Mouse (Mus musculus): ENCODE results near the gene Dnajc6. TPM values are rescaled to one million over a fixed set of nuclear protein-coding genes. Genes with fewer than 3 reads are reported as not detected.
A peak's percentile ranks its signal among the peaks of the same experiment; 100 is the strongest.

Gene Dnajc6
- polyA plus RNA-seq, 1 experiment from 2014 or later: 2.8 TPM

DNA sequence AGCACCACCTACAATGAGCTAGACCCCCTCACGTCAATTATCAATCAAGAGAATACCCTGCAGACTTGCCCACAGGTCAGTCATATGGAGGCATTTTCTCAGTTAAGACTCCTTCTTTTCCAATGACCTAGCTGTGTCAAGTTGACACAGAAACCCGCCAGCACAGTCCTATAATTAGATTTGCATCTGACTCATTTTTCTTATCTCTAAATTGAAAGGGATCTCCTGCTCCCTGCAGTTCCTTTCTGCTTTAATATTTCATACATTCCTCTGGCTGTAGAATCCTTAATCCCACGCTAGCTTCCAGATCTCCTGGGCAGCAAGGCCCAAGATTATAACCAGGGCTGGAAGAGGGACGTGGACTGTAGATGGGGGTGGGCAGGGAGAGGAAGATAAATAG, 44.1 kb downstream of the Dnajc6 start:
- H3K4me1 ChIP-seq (ENCODE audit: control insufficient read depth, insufficient read depth, low read length): no peaks in the 10 kb centered on the region
- no peak overlapping the region for H3K9ac ChIP-seq (replicated peaks; ENCODE audit: low read depth, low read length)
- H3K27me3 ChIP-seq (ENCODE audit: control insufficient read depth, insufficient read depth, low read length): no peaks in the 10 kb centered on the region
- H3K27ac ChIP-seq (ENCODE audit: low read length): no peak overlapping the region
- no peaks in the 10 kb centered on the region for H3K9me3 ChIP-seq (ENCODE audit: control insufficient read depth, low read depth, low read length)
- 66% methylated on average over 4 of the region's 4 CpGs for WGBS
- H3K36me3 ChIP-seq (ENCODE audit: control insufficient read depth, insufficient read depth, low read length): no peaks in the 10 kb centered on the region
- H3K4me2 ChIP-seq (replicated peaks; ENCODE audit: low read depth, low read length): no peak overlapping the region
- no peak for ATAC-seq (ENCODE audit: insufficient number of reproducible peaks, insufficient read depth, low FRiP score, low read depth)
- no peak overlapping the region for H3K4me3 ChIP-seq (ENCODE audit: low read depth, low read length)

DNA sequence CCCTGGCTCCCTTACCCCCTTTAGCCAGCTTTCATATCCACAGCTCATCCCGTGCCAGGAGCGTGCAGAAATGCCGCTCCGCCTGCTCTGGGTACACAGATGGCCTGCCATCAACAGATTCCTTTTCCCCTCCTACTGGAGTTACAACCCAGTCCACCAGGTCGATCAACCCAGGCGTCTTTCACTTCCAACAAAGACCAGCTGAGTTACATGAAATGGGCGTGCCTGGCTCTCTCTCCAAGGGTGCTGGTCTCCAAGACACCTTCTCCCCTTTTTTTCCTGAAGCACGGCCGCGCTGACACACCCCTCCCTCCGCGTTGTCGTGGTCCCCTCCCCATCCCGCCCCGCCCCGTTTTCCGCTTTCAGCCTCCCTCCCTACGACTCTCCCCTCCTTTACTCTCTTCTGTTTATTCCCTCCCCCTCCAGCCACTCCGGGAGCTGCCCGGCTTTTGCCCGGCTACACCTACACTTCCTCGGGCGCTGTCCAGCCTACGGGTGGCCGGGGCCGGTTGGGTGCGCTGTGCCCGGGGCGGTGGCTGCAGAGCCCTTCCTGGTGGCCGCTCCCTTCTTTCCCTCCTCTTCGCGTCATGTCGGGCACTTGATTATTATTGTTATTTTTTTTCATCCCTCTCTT, 53.6 kb downstream of the Dnajc6 start:
- Histone ChIP-seq H3K4me2 (replicated peaks; ENCODE audit: low read depth, low read length) (peak overlapping the region; percentile 71), H3K9me3 (ENCODE audit: control insufficient read depth, low read depth, low read length) (no peaks in the 10 kb centered on the region), H3K36me3 (ENCODE audit: control insufficient read depth, insufficient read depth, low read length) (no peaks in the 10 kb centered on the region), H3K4me1 (ENCODE audit: control insufficient read depth, insufficient read depth, low read length) (0 out of 2 replicates have a peak, but pooled peaks cover 3% of the 10 kb centered on the region), H3K9ac (replicated peaks; ENCODE audit: low read depth, low read length) (no peak overlapping the region), H3K27ac (ENCODE audit: low read length) (no peak overlapping the region), H3K27me3 (ENCODE audit: control insufficient read depth, insufficient read depth, low read length) (no peaks in the 10 kb centered on the region), H3K4me3 (ENCODE audit: low read depth, low read length) (peak overlapping the region; percentile 31)
- ATAC-seq (ENCODE audit: insufficient number of reproducible peaks, insufficient read depth, low FRiP score, low read depth): peak; percentile 88
- whole genome bisulfite sequencing: 1% methylated on average over 33 of the region's 33 CpGs

DNA sequence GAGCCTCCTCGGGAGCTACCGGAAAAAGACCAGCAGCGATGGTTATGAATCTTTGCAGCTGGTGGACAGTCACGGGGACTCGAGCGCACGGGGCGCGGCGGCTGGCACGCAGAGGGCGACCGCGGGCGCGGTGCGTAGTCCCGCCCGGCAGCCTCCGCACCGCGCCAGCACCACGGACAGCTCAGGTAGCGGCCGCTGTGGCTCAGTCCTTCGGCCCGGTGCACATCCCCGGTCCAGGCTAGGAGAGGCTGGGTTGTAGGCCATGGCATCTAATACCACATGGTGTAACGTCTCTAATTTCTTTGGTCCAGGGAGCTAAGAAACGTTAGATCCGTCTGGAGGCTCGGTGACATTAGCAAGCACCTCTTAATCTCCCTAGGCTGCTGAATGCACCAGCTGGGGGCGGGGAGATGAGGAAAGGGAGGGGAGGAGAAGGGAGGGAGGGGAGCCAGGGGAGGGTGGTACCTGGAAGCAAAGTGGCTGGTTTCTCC, 54.3 kb downstream of the Dnajc6 start:
- Histone ChIP-seq H3K36me3 (ENCODE audit: control insufficient read depth, insufficient read depth, low read length) (no peaks in the 10 kb centered on the region), H3K27me3 (ENCODE audit: control insufficient read depth, insufficient read depth, low read length) (no peaks in the 10 kb centered on the region), H3K4me3 (ENCODE audit: low read depth, low read length) (peak overlapping the region; percentile 31), H3K4me2 (replicated peaks; ENCODE audit: low read depth, low read length) (peak overlapping the region; percentile 71), H3K4me1 (ENCODE audit: control insufficient read depth, insufficient read depth, low read length) (0 out of 2 replicates have a peak, but pooled peaks cover 3% of the 10 kb centered on the region), H3K9ac (replicated peaks; ENCODE audit: low read depth, low read length) (no peak overlapping the region), H3K27ac (ENCODE audit: low read length) (no peak overlapping the region), H3K9me3 (ENCODE audit: control insufficient read depth, low read depth, low read length) (no peaks in the 10 kb centered on the region)
- ATAC-seq (ENCODE audit: insufficient number of reproducible peaks, insufficient read depth, low FRiP score, low read depth): peak; percentile 79; the same call in 1 of the 2 replicates
- WGBS: under 1% methylated on average over 33 of the region's 33 CpGs

DNA sequence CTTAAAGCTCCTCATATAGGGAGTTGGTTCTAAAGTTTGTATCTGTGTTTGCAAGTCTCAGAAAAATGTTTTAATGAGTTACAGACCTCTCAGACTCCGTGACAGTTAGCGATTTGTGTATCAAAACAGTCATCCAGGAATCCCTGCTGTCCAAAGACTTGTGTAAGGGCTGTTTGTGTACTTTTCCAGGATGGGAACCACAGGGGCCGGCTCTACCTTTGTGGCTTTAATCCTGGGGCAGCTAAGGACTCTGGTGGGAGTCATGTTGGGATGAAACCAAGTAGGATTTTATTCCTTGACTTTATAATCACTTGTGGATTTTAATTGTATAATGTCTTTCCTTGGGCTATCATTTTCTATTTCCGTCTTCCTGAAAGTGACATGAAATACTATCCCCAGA, 55.0 kb downstream of the Dnajc6 start:
- Histone ChIP-seq H3K27me3 (ENCODE audit: control insufficient read depth, insufficient read depth, low read length) (no peaks in the 10 kb centered on the region), H3K4me3 (ENCODE audit: low read depth, low read length) (no peak overlapping the region), H3K9ac (replicated peaks; ENCODE audit: low read depth, low read length) (no peak overlapping the region), H3K9me3 (ENCODE audit: control insufficient read depth, low read depth, low read length) (no peaks in the 10 kb centered on the region), H3K36me3 (ENCODE audit: control insufficient read depth, insufficient read depth, low read length) (no peaks in the 10 kb centered on the region), H3K4me1 (ENCODE audit: control insufficient read depth, insufficient read depth, low read length) (0 out of 2 replicates have a peak, but pooled peaks cover 3% of the 10 kb centered on the region), H3K27ac (ENCODE audit: low read length) (no peak overlapping the region), H3K4me2 (replicated peaks; ENCODE audit: low read depth, low read length) (no peak overlapping the region)
- ATAC-seq (ENCODE audit: insufficient number of reproducible peaks, insufficient read depth, low FRiP score, low read depth): no peak
- WGBS: 21% methylated on average over 4 of the region's 4 CpGs

DNA sequence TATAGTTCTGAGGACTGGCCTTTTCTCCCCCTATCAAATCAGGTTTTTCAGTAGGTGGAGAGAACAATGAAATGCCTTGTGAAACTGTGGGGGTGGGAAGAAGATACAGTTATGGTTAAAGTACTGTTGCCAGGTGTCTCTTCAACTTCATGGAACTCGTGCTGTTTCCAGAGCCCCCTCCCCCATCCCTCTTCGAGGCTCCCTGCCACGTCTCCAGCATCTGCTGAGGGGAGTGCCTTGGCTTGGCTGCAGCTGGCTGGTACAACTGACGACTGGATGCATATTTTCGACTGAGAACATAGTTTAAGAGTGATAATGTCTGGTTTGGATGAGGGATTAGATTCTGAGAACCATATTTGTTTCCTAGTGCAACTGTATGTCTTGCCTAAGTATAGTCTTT, 55.9 kb downstream of the Dnajc6 start:
- H3K9ac ChIP-seq (replicated peaks; ENCODE audit: low read depth, low read length): no peak overlapping the region
- H3K4me3 ChIP-seq (ENCODE audit: low read depth, low read length): no peak overlapping the region
- H3K4me1 ChIP-seq (ENCODE audit: control insufficient read depth, insufficient read depth, low read length): 0 out of 2 replicates have a peak, but pooled peaks cover 3% of the 10 kb centered on the region
- H3K36me3 ChIP-seq (ENCODE audit: control insufficient read depth, insufficient read depth, low read length): no peaks in the 10 kb centered on the region
- no peak overlapping the region for H3K27ac ChIP-seq (ENCODE audit: low read length)
- ATAC-seq (ENCODE audit: insufficient number of reproducible peaks, insufficient read depth, low FRiP score, low read depth): no peak
- 18% methylated on average over 5 of the region's 5 CpGs for WGBS
- no peak overlapping the region for H3K4me2 ChIP-seq (replicated peaks; ENCODE audit: low read depth, low read length)
- no peaks in the 10 kb centered on the region for H3K9me3 ChIP-seq (ENCODE audit: control insufficient read depth, low read depth, low read length)
- no peaks in the 10 kb centered on the region for H3K27me3 ChIP-seq (ENCODE audit: control insufficient read depth, insufficient read depth, low read length)

DNA sequence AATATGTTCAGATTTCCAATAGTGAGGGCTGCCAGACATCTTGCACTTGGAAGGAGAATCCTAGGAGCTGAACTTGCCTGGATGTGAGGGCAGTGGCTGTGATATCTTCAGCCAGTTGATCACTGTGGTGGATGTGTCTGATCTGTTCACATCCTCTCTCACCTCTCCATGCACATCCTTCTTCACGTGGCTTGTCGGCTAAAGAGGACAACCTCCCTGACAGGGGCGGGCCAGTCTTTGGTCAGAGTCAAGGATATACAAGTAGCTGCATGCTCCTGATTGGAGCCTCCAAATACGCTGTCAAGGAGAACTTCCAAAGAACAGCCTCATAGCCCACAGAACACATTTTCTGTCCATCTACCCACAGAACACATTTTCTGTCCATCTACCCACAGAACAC, 58.6 kb downstream of the Dnajc6 start:
- WGBS: 79% methylated on average over 4 of the region's 4 CpGs
- Histone ChIP-seq H3K27ac (ENCODE audit: low read length) (no peak overlapping the region), H3K4me2 (replicated peaks; ENCODE audit: low read depth, low read length) (no peak overlapping the region), H3K36me3 (ENCODE audit: control insufficient read depth, insufficient read depth, low read length) (no peaks in the 10 kb centered on the region), H3K27me3 (ENCODE audit: control insufficient read depth, insufficient read depth, low read length) (no peaks in the 10 kb centered on the region), H3K9ac (replicated peaks; ENCODE audit: low read depth, low read length) (no peak overlapping the region), H3K4me3 (ENCODE audit: low read depth, low read length) (no peak overlapping the region), H3K9me3 (ENCODE audit: control insufficient read depth, low read depth, low read length) (no peaks in the 10 kb centered on the region), H3K4me1 (ENCODE audit: control insufficient read depth, insufficient read depth, low read length) (no peaks in the 10 kb centered on the region)
- ATAC-seq (ENCODE audit: insufficient number of reproducible peaks, insufficient read depth, low FRiP score, low read depth): no peak

DNA sequence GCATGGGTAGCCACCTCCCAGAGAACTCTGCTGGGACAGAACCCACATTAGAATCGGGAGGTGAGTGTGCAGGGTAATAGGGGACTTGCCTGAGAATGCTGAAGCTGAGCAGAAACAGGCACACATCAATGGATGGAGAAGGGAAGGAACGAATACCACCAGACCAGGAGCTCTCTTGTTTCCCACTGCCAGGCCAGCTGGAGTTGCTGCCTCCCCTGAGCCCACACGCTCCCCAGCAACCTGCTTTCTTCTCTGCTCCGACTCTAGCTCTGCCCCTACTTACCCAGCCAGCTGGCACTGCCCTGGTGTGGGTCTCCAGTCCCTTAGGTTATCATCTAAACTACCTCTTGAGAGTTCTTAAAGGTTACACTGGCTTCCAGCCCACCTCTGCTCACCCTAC, 63.7 kb downstream of the Dnajc6 start:
- Histone ChIP-seq H3K27me3 (ENCODE audit: control insufficient read depth, insufficient read depth, low read length) (no peaks in the 10 kb centered on the region), H3K9ac (replicated peaks; ENCODE audit: low read depth, low read length) (no peak overlapping the region), H3K4me3 (ENCODE audit: low read depth, low read length) (no peak overlapping the region), H3K9me3 (ENCODE audit: control insufficient read depth, low read depth, low read length) (no peaks in the 10 kb centered on the region), H3K27ac (ENCODE audit: low read length) (no peak overlapping the region), H3K4me1 (ENCODE audit: control insufficient read depth, insufficient read depth, low read length) (no peaks in the 10 kb centered on the region), H3K4me2 (replicated peaks; ENCODE audit: low read depth, low read length) (no peak overlapping the region), H3K36me3 (ENCODE audit: control insufficient read depth, insufficient read depth, low read length) (no peaks in the 10 kb centered on the region)
- 71% methylated on average over 4 of the region's 4 CpGs for WGBS
- ATAC-seq (ENCODE audit: insufficient number of reproducible peaks, insufficient read depth, low FRiP score, low read depth): no peak

DNA sequence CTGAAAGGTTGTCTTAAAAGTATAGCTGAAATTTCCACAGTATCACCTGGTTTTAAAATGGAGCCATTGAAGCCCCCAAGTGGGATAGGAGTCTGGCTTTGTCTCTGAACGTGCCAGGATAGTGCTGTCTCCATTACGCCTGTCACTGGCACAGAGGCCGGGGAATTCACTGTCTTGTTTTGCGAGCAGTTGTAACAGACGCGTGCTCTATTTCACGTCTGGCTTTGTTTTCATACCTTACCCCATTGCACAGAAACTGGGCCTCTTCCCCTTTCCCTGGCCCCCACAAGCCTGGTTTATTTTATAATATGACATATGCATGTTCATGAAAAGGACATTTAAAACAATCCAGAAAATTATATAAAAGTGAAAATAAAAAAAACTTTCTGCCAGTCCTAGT, 66.4 kb downstream of the Dnajc6 start:
- no peak overlapping the region for H3K4me3 ChIP-seq (ENCODE audit: low read depth, low read length)
- no peak overlapping the region for H3K4me2 ChIP-seq (replicated peaks; ENCODE audit: low read depth, low read length)
- no peaks in the 10 kb centered on the region for H3K27me3 ChIP-seq (ENCODE audit: control insufficient read depth, insufficient read depth, low read length)
- no peak overlapping the region for H3K27ac ChIP-seq (ENCODE audit: low read length)
- H3K36me3 ChIP-seq (ENCODE audit: control insufficient read depth, insufficient read depth, low read length): no peaks in the 10 kb centered on the region
- ATAC-seq (ENCODE audit: insufficient number of reproducible peaks, insufficient read depth, low FRiP score, low read depth): no peak
- no peak overlapping the region for H3K9ac ChIP-seq (replicated peaks; ENCODE audit: low read depth, low read length)
- no peaks in the 10 kb centered on the region for H3K9me3 ChIP-seq (ENCODE audit: control insufficient read depth, low read depth, low read length)
- 82% methylated on average over 7 of the region's 7 CpGs for WGBS
- H3K4me1 ChIP-seq (ENCODE audit: control insufficient read depth, insufficient read depth, low read length): no peaks in the 10 kb centered on the region

DNA sequence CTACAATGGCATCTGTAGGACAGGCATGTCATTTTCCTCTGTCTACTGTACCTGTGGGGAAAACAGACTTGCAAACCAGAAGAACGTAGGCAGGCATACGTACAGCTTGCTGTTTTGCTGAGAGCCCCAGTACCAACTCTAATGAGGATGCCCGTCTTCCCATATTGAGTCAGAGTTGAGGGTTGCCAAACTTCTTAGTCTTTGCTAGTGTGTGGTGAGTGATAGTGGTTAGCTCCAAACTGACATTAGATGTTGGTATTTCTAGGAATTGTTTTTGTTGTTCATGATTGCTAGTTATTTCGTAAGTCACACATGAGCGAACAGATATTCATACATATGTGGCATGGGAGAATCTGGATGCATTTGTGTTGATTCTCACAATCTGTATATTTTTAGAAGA, 67.2 kb downstream of the Dnajc6 start:
- Histone ChIP-seq H3K4me3 (ENCODE audit: low read depth, low read length) (no peak overlapping the region), H3K9ac (replicated peaks; ENCODE audit: low read depth, low read length) (no peak overlapping the region), H3K9me3 (ENCODE audit: control insufficient read depth, low read depth, low read length) (no peaks in the 10 kb centered on the region), H3K4me1 (ENCODE audit: control insufficient read depth, insufficient read depth, low read length) (no peaks in the 10 kb centered on the region), H3K27me3 (ENCODE audit: control insufficient read depth, insufficient read depth, low read length) (no peaks in the 10 kb centered on the region), H3K4me2 (replicated peaks; ENCODE audit: low read depth, low read length) (no peak overlapping the region), H3K36me3 (ENCODE audit: control insufficient read depth, insufficient read depth, low read length) (no peaks in the 10 kb centered on the region), H3K27ac (ENCODE audit: low read length) (no peak overlapping the region)
- no peak for ATAC-seq (ENCODE audit: insufficient number of reproducible peaks, insufficient read depth, low FRiP score, low read depth)
- WGBS: 92% methylated on average over 5 of the region's 5 CpGs
